Mouse (Mus musculus) forebrain, postnatal 0 days (tissue): ENCODE measurements at regions not wholly inside any gene's neighbourhood (a gene's known extent, or its start where the extent isn't known, plus 50 kb on each side); places are given as distances from the start of the nearest gene placed in this dataset.

Source experiments
- ATAC-seq: fragments of 200-750 bp; cut with Nextera tagmentation; 2 replicates; pipeline ENCODE4 v1.8.0; 2017; ENCODE audit warnings: mild to moderate bottlenecking, moderate library complexity
- DNase-seq: peaks from one replicate; pipeline ENCODE4 v3.0.0-alpha.2; 2015
- H3K27ac ChIP-seq: fragments of 300-500 bp; sonication (generic); 2 replicates; pipeline ENCODE4 v1.5.1; 2014; ENCODE audit warnings: low read depth, mild to moderate bottlenecking, antibody characterized with exemption, low read length, moderate library complexity, mixed read lengths
- H3K27me3 ChIP-seq: fragments of 300-500 bp; sonication (generic); 2 replicates; pipeline ENCODE4 v1.6.1; 2014; ENCODE audit warnings: mild to moderate bottlenecking, low read length, mixed read lengths; ENCODE audit not compliant: insufficient read depth
- H3K36me3 ChIP-seq: fragments of 300-500 bp; sonication (generic); 2 replicates; pipeline ENCODE4 v1.6.1; 2014; ENCODE audit warnings: mild to moderate bottlenecking, moderate library complexity; ENCODE audit not compliant: insufficient read depth
- H3K4me1 ChIP-seq: fragments of 300-500 bp; sonication (generic); 2 replicates; pipeline ENCODE4 v1.6.1; 2014; ENCODE audit warnings: antibody characterized with exemption; ENCODE audit not compliant: insufficient read depth
- H3K4me2 ChIP-seq: fragments of 300-500 bp; sonication (generic); 2 replicates; pipeline ENCODE4 v1.6.1; 2014; ENCODE audit warnings: low read depth, mild to moderate bottlenecking, moderate library complexity
- H3K4me3 ChIP-seq: fragments of 300-500 bp; sonication (generic); 2 replicates; pipeline ENCODE4 v1.5.1; 2014; ENCODE audit warnings: low read depth, low read length, mixed read lengths
- H3K9ac ChIP-seq: fragments of 300-500 bp; sonication (generic); 2 replicates; pipeline ENCODE4 v1.6.1; 2014; ENCODE audit warnings: mild to moderate bottlenecking
- H3K9me3 ChIP-seq: fragments of 300-500 bp; sonication (generic); 2 replicates; pipeline ENCODE4 v1.6.1; 2016; ENCODE audit warnings: low read length
- CTCF ChIP-seq: sonication (generic); IDR thresholded peaks from 2 replicates; pipeline ENCODE4 v1.5.1; 2016; ENCODE audit warnings: antibody characterized with exemption, control low read depth, low read depth
- WGBS: fragments of 180-500 bp; shearing (Covaris S2); extraction: QIAGEN DNeasy Blood & Tissue Kit; methylation state at CpG from one replicate; pipeline ENCODE4 v1.1.7; 2014; 5-methylcytosine and 5-hydroxymethylcytosine counted together

- WGBS: 92% methylated on average over 8 of the region's 8 CpGs
- H3K36me3 ChIP-seq: no peaks in the 10 kb centered on the region
- H3K9ac ChIP-seq: no peak overlapping the region
- no peak overlapping the region for H3K4me3 ChIP-seq
- no peak for TF ChIP-seq CTCF
- ATAC-seq (no peak), DNase-seq (peak; percentile 3)
- H3K4me2 ChIP-seq: no peak overlapping the region
- no peaks in the 10 kb centered on the region for H3K27me3 ChIP-seq
- H3K4me1 ChIP-seq: no peaks in the 10 kb centered on the region
- no peak overlapping the region for H3K27ac ChIP-seq
- H3K9me3 ChIP-seq: 0 out of 2 replicates have a peak, but pooled peaks cover 8% of the 10 kb centered on the region
Observed at GRCm38 (mm10) chr1:184647920-184648540, 84.4 kb downstream of the Hlx start.

- Histone ChIP-seq H3K36me3 (no peaks in the 10 kb centered on the region), H3K27ac (no peak overlapping the region), H3K4me3 (no peak overlapping the region), H3K9ac (no peak overlapping the region), H3K9me3 (0 out of 2 replicates have a peak, but pooled peaks cover 8% of the 10 kb centered on the region), H3K4me2 (no peak overlapping the region), H3K4me1 (no peaks in the 10 kb centered on the region), H3K27me3 (no peaks in the 10 kb centered on the region)
- 61% methylated on average over 9 of the region's 9 CpGs for WGBS
- ATAC-seq (no peak), DNase-seq (no peak)
- no peak for TF ChIP-seq CTCF
Observed at GRCm38 (mm10) chr1:184644767-184645598, 87.4 kb downstream of the Hlx start.

GRCm38 (mm10) chr1:184630695-184631475 lies 101.5 kb downstream of the Hlx start:
- H3K4me2 ChIP-seq: no peak overlapping the region
- WGBS: 90% methylated on average over 13 of the region's 13 CpGs
- H3K4me3 ChIP-seq: no peak overlapping the region
- H3K27ac ChIP-seq: no peak overlapping the region
- TF ChIP-seq CTCF: no peak
- H3K36me3 ChIP-seq: no peaks in the 10 kb centered on the region
- no peaks in the 10 kb centered on the region for H3K9me3 ChIP-seq
- H3K9ac ChIP-seq: no peak overlapping the region
- no peak for ATAC-seq
- no peak for DNase-seq
- H3K27me3 ChIP-seq: no peaks in the 10 kb centered on the region
- H3K4me1 ChIP-seq: no peaks in the 10 kb centered on the region

- Histone ChIP-seq H3K27me3 (no peaks in the 10 kb centered on the region), H3K4me2 (no peak overlapping the region), H3K36me3 (no peaks in the 10 kb centered on the region), H3K4me1 (no peaks in the 10 kb centered on the region), H3K9ac (no peak overlapping the region), H3K9me3 (no peaks in the 10 kb centered on the region), H3K27ac (no peak overlapping the region), H3K4me3 (no peak overlapping the region)
- DNase-seq: no peak
- WGBS: 87% methylated on average over 9 of the region's 9 CpGs
- no peak for TF ChIP-seq CTCF
- no peak for ATAC-seq
Observed at GRCm38 (mm10) chr1:184629194-184629593, 103.2 kb downstream of the Hlx start.

GRCm38 (mm10) chr1:184628566-184629168 lies 103.8 kb downstream of the Hlx start:
- no peaks in the 10 kb centered on the region for H3K4me1 ChIP-seq
- no peaks in the 10 kb centered on the region for H3K27me3 ChIP-seq
- no peak overlapping the region for H3K9ac ChIP-seq
- DNase-seq (no peak), ATAC-seq (no peak)
- 79% methylated on average over 3 of the region's 3 CpGs for WGBS
- H3K4me2 ChIP-seq: no peak overlapping the region
- no peaks in the 10 kb centered on the region for H3K36me3 ChIP-seq
- no peak for TF ChIP-seq CTCF
- H3K4me3 ChIP-seq: no peak overlapping the region
- no peaks in the 10 kb centered on the region for H3K9me3 ChIP-seq
- no peak overlapping the region for H3K27ac ChIP-seq

- 79% methylated on average over 3 of the region's 3 CpGs for WGBS
- no peak for DNase-seq
- Histone ChIP-seq H3K9ac (no peak overlapping the region), H3K4me2 (no peak overlapping the region), H3K36me3 (no peaks in the 10 kb centered on the region), H3K9me3 (no peaks in the 10 kb centered on the region), H3K4me1 (no peaks in the 10 kb centered on the region), H3K27me3 (no peaks in the 10 kb centered on the region), H3K27ac (no peak overlapping the region), H3K4me3 (no peak overlapping the region)
- ATAC-seq: no peak
- TF ChIP-seq CTCF: no peak
Observed at GRCm38 (mm10) chr1:184622462-184622861, 110.0 kb downstream of the Hlx start.
